Mouse (Mus musculus) brain, embryonic 14.5 days (tissue): ENCODE measurements around the gene Psmg3. TPM values are rescaled to one million over a fixed set of nuclear protein-coding genes. Genes with fewer than 3 reads are reported as not detected.

Experiments
- DNase-seq: peaks from one replicate; pipeline ENCODE4 v3.0.0-alpha.2; 2011; ENCODE audit warnings: low read depth
- CTCF ChIP-seq: fragments of 200-500 bp; IDR thresholded peaks from 2 replicates; pipeline ENCODE4 v1.5.1; 2012; ENCODE audit warnings: inconsistent platforms, mild to moderate bottlenecking, moderate library complexity, borderline replicate concordance; ENCODE audit not compliant: insufficient read depth, insufficient read length; ENCODE audit errors: extremely low read depth
- POLR2A ChIP-seq: fragments of 200-500 bp; IDR thresholded peaks from 2 replicates; pipeline ENCODE4 v1.6.1; 2012; ENCODE audit warnings: mild to moderate bottlenecking, inconsistent platforms, borderline replicate concordance; ENCODE audit not compliant: poor library complexity, insufficient read depth, insufficient read length, severe bottlenecking; ENCODE audit errors: extremely low read depth
- polyA plus RNA-seq: library from polyadenylated mRNA; depleted of rRNA; stranded (reverse); fragments of >200 nt; gene quantifications from 2 replicates; pipeline ENCODE4 v1.2.3, GENCODE M21; 2012

Gene Psmg3
- polyA plus RNA-seq, 1 experiment = 50.6 TPM

- TF ChIP-seq POLR2A = no peak
- TF ChIP-seq CTCF = no peak
- no peak for DNase-seq
These were observed 26.7 kb downstream of the Psmg3 start for GRCm38 (mm10) chr5:139799801-139800590.

GRCm38 (mm10) chr5:139799041-139799440 lies 27.6 kb downstream of the Psmg3 start:
- no peak for DNase-seq
- no peak for TF ChIP-seq POLR2A
- no peak for TF ChIP-seq CTCF

- TF ChIP-seq CTCF (no peak), POLR2A (no peak)
- DNase-seq = peak; percentile 70
These were observed 28.4 kb downstream of the Psmg3 start for GRCm38 (mm10) chr5:139798168-139798900.

GRCm38 (mm10) chr5:139797473-139798167 lies 29.1 kb downstream of the Psmg3 start:
- DNase-seq = peak; percentile 98
- TF ChIP-seq POLR2A (0 out of 2 replicates have a peak, but pooled peaks have one; percentile 14), CTCF (no peak)

GRCm38 (mm10) chr5:139796900-139797299 lies 29.8 kb downstream of the Psmg3 start:
- peak; percentile 88 for DNase-seq
- no peak for TF ChIP-seq CTCF
- TF ChIP-seq POLR2A = no peak

- no peak for TF ChIP-seq POLR2A
- no peak for TF ChIP-seq CTCF
- no peak for DNase-seq
These were observed 30.6 kb downstream of the Psmg3 start for GRCm38 (mm10) chr5:139796001-139796620.

GRCm38 (mm10) chr5:139794938-139795337 lies 31.7 kb downstream of the Psmg3 start:
- DNase-seq = no peak
- TF ChIP-seq POLR2A = no peak
- no peak for TF ChIP-seq CTCF

- TF ChIP-seq POLR2A (no peak), CTCF (no peak)
- DNase-seq = no peak
These were observed 32.5 kb downstream of the Psmg3 start for GRCm38 (mm10) chr5:139794137-139794536.

GRCm38 (mm10) chr5:139793338-139794089 lies 33.2 kb downstream of the Psmg3 start:
- no peak for DNase-seq
- TF ChIP-seq POLR2A (no peak), CTCF (no peak)

GRCm38 (mm10) chr5:139792966-139793337 lies 33.7 kb downstream of the Psmg3 start:
- TF ChIP-seq CTCF (no peak), POLR2A (no peak)

GRCm38 (mm10) chr5:139792159-139792775 lies 34.4 kb downstream of the Psmg3 start:
- TF ChIP-seq POLR2A (no peak), CTCF (no peak)
- no peak for DNase-seq

More at GRCm38 (mm10) chr5:139792966-139793337, 33.7 kb downstream of the Psmg3 start:
- DNase-seq = no peak
